Mouse (Mus musculus) left cerebral cortex, postnatal 10 days (tissue): ENCODE data around the gene Bcl2a1d. TPM values are rescaled to one million over a fixed set of nuclear protein-coding genes. Genes with fewer than 3 reads are reported as not detected.
A peak's percentile ranks its signal among the peaks of the same experiment; 100 is the strongest.
"Not testable (repeated sequence)": the region's sequence is repeated elsewhere in the genome, so short reads cannot be mapped to it uniquely, and the experiment has no call there.

Experiments
- DNase-seq, 2 experiments: peaks; one replicate each; pipeline ENCODE4 v3.0.0; 2021 to 2022; ENCODE audit warnings: low spot score in 2 of 2, mixed read lengths in 1 of 2; ENCODE audit errors: extremely low spot score in 1 of 2
- intact Hi-C: fragments of 180-260 bp; cut with DNase I; formaldehyde crosslinking; loops from one replicate; pipeline ENCODE4 v1.15.1; 2025
- total RNA-seq, 2 experiments: library from RNA; stranded (reverse); gene quantifications; 2 replicates each; pipeline ENCODE4 v1.2.3; 2021

Gene Bcl2a1d
- not detected for total RNA-seq

- intact Hi-C loops, DNase-seq: not testable (repeated sequence)
These were observed at the start of gene Bcl2a1d for GRCm38 (mm10) chr9:88731728-88732127. Gene Bcl2a1d (minus strand): TSS chr9:88731914.

- DNase-seq, intact Hi-C loops: not testable (repeated sequence)
These were observed 38.5 kb upstream of the Bcl2a1d start for GRCm38 (mm10) chr9:88770239-88770638.

- DNase-seq, intact Hi-C loops: not testable (repeated sequence)
These were observed 37.8 kb upstream of the Bcl2a1d start for GRCm38 (mm10) chr9:88769470-88769869.

GRCm38 (mm10) chr9:88746687-88747086 is 15.0 kb upstream of the Bcl2a1d start:
- intact Hi-C loops, DNase-seq: not testable (repeated sequence)

- intact Hi-C loops, DNase-seq: not testable (repeated sequence)
These were observed 14.3 kb upstream of the Bcl2a1d start for GRCm38 (mm10) chr9:88746046-88746445.

- intact Hi-C loops, DNase-seq: not testable (repeated sequence)
These were observed 3.6 kb upstream of the Bcl2a1d start for GRCm38 (mm10) chr9:88735289-88735688.

- DNase-seq, intact Hi-C loops: not testable (repeated sequence)
These were observed 1.5 kb upstream of the Bcl2a1d start for GRCm38 (mm10) chr9:88733182-88733581.

GRCm38 (mm10) chr9:88732334-88732733 is 620 bp upstream of the Bcl2a1d start:
- DNase-seq, intact Hi-C loops: not testable (repeated sequence)

GRCm38 (mm10) chr9:88728311-88728710 is 3.4 kb downstream of the Bcl2a1d start:
- DNase-seq, intact Hi-C loops: not testable (repeated sequence)

GRCm38 (mm10) chr9:88721628-88722027 is 10.1 kb downstream of the Bcl2a1d start:
- intact Hi-C loops, DNase-seq: not testable (repeated sequence)

- intact Hi-C loops: not testable (repeated sequence)
These were observed 11.7 kb downstream of the Bcl2a1d start, which contains the start of gene Mthfsl for GRCm38 (mm10) chr9:88719989-88720537. Gene Mthfsl (minus strand): TSS chr9:88720296.

GRCm38 (mm10) chr9:88719073-88719921 is 12.4 kb downstream of the Bcl2a1d start:
- intact Hi-C loops, DNase-seq: not testable (repeated sequence)

More at GRCm38 (mm10) chr9:88719989-88720537, 11.7 kb downstream of the Bcl2a1d start, which contains the start of gene Mthfsl:
- not testable (repeated sequence) for DNase-seq

GRCm38 (mm10) chr9:88718593-88718992 is 13.1 kb downstream of the Bcl2a1d start:
- DNase-seq, intact Hi-C loops: not testable (repeated sequence)

- peak in 1 of 2 experiments; percentile 57 for DNase-seq
- intact Hi-C loops: not testable (repeated sequence)
These were observed 13.6 kb downstream of the Bcl2a1d start for GRCm38 (mm10) chr9:88718140-88718539.

GRCm38 (mm10) chr9:88714515-88714914 is 17.2 kb downstream of the Bcl2a1d start:
- DNase-seq, intact Hi-C loops: not testable (repeated sequence)

GRCm38 (mm10) chr9:88712164-88712749 is 19.5 kb downstream of the Bcl2a1d start:
- intact Hi-C loops, DNase-seq: not testable (repeated sequence)

- intact Hi-C loops, DNase-seq: not testable (repeated sequence)
These were observed 20.7 kb downstream of the Bcl2a1d start for GRCm38 (mm10) chr9:88710910-88711438.

GRCm38 (mm10) chr9:88710439-88710838 is 21.3 kb downstream of the Bcl2a1d start:
- DNase-seq, intact Hi-C loops: not testable (repeated sequence)

GRCm38 (mm10) chr9:88709794-88710193 is 21.9 kb downstream of the Bcl2a1d start:
- not testable (repeated sequence) for DNase-seq
- intact Hi-C loops: loop anchor here (5.0 kb wide), 1 partner anchor 518 kb away; no protein-coding TSS in a partner anchor
